Mouse (Mus musculus) kidney, postnatal 4 days (tissue): ENCODE results near the gene Cct7.

Experiments
- DNase-seq, 2 experiments: peaks; one replicate each; pipeline ENCODE4 v3.0.0; 2021; ENCODE audit warnings: mixed read lengths in 2 of 2

The Cct7 gene

DNA sequence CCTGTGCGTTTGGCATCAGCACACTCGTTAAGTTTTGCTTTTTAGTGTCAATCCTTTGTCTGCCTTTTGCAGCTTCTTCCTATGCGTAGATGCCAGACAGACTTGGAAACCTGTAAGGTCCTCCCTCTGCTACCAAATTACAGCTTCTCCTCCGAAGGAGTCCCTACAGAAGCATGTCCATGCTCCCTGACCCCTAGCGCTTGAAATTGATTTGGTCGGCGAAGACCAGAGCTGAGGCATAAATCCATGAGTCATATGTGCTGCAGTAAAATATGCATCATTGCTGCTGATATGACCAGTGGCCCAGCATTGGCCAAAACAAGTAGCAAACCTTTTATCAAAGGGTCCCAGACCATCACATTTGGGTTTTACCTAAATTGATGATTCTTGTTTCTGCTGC, 1.5 kb downstream of the Cct7 start:
- peak in 1 of 2 experiments; percentile 24 for DNase-seq

DNA sequence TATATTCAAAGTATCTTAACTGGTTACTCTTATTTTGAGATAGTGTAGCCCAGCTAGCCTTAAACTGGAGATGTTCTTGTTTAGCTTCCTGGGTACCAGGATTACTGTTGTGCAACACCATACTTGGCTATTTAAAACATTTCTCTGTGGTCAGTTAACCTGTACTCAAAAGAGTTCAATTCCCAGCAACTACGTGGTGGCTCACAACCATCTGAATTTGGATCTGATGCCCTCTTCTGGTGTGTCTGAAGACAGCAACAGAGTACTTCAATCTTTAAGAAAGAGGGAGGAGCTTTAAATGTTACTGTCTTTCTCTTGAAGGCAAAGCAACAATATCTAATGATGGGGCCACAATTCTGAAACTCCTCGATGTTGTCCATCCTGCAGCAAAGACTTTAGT, 8.3 kb downstream of the Cct7 start:
- DNase-seq, result no peak

DNA sequence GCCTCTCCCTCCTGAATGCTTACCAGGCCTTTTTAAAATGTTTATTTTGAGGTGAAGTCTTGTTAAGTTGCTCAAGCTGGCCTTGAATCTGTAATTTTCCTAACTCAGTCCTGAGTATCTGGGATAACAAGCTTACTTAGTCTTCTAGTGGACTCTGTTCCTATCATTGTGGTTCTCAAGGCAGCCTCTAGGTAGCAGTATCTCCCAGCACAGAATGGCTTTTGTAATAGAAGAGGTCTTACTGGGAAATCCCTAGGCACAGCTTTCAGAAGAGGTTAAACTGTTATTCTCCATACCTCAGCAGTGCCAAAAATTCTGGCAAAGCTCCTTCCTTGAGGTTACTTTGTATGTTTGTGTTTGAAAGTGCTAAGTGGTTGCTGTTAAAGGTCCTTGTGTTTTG, 14.1 kb downstream of the Cct7 start:
- DNase-seq, result no peak

DNA sequence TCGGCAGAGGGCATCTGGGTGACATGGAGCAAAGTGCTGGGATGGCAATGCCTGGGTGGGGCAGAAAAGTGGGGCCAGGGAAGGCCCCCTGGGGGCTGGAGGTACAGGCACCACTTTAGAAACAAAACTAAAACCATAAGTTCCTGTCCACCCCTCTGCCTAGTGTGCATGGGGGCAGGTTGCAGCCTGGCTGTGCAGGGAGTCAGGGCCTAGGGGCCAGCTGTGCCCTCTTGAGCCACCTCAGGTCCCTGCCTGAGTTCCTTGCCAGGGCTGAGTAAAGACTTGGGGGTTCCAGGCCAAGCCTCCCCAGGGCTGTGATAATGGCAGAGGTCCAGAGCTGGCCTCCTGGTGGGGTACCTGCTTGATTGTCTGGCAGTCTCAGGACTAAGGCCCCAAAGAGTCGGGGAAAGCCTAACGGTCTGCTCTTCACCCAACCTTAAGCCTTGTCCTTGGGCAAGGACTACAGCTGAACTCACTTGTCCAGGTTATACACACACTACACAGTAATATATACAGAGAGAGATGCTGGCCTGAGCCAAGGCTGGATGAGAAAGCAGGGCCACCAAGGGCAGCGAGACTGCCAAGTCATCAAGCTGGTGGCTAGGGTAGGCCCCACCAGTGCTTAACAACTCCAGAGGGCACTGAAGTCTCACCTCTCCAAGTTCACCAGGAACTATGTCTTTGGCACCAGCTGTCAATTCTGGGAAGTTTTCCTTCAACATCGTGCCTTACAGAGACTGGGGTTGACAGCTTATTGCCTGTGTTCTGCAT, 18.5 kb downstream of the Cct7 start:
- no peak for DNase-seq

DNA sequence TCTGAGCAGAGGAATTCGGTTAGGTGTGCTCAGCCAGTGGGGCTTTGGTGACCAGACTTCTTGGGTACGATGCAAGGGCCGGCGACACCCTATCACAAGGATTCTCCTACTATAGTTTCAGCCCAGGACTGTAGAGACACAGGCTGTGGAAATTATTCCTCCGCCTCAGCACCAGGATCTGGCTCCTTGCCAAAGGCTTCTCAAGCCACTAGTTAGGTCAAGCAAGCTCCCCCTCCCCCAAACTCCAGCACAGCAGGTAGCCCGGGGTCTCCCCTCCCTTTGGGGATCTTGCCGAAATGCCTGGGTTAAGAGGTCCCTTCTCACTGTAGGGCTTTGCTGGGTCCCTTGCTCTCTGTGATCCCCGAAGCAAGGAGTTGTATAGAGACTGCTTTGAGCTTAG, 20.6 kb downstream of the Cct7 start:
- peak in 1 of 2 experiments; percentile 31 for DNase-seq

DNA sequence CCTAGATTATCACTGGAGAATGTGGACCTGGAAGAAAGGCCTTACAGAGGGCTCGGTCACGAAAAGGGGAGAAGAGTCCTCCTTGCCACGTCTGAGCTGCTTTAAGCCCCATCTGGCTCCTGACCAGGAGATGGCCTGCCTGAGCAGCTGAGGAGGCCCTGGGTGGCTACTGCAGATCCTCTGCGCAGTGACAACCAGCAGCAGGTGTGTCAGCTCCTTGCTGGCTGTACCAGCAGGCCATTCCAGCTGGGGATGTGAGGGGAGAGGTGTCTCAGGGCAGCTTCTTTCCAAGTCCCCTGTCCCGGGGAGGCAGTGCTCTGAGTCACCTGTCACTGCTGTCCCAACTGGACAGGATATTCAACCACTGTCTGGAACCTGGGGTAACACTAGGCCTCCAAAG, 21.2 kb downstream of the Cct7 start:
- DNase-seq, result no peak

DNA sequence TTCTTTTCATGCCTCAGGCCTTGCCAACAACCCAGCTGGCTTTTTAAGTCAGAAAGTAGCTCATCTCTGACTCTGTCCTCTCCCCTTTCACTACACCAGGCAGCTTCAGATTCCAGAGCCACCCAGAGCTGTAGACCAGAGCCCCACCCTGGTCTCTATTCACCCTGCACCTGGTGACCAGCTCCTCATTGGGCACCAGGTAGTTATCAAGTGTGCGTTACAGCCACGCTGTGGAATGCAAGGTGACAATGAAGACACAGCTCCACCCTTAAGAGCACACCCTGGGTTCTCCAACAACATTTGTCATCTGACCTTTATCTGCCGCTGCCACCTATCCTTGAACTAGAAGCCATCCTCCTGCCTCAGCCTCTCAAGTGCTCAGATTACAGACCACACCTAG, 24.3 kb downstream of the Cct7 start:
- DNase-seq, result no peak

DNA sequence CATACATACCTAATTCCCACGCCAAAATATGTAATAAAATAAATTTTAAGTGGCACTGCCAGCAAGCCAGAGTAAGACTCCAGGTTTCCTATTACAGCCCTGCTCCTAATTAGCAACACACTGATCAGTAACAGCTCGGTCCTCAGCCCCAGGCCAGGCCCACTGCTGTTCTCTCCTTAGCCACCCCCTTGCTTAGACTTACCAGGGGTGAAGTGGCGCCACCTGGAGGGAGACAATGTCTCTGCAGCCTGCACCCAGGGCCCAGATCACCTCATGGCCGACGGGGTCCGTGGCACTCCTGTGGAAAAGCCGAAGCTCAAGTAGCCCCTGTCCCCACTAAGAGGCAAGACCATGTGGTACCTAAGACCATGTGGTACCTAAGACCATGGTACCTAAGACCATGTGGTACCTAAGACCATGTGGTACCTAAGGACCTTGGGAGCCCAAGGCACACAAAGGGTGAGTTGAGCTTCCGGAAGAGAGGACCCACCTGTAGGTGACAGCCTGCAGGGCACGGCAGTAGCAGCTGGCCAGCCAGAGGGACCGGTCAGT, 26.1 kb downstream of the Cct7 start:
- peak; percentile 60 to 67 for DNase-seq

DNA sequence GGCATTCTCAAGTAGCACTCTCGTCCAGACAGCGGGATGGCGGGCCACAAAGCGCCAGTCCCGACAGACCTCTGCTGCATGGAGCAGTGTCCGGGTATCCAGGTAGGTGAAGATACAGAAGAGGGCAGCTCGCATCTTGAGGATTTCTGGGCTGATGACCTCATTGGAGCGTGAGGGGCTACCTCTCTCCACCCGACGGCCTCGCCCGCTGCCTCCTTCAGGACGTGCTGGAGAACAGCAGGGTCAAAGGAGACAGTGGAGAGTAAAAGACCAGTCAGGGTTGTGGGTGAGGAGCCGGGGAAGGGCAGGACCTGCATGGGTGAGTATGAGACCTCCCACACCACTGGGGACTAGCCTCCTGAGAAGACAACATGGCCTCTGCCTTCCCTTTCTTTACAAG, 27.1 kb downstream of the Cct7 start:
- no peak for DNase-seq

DNA sequence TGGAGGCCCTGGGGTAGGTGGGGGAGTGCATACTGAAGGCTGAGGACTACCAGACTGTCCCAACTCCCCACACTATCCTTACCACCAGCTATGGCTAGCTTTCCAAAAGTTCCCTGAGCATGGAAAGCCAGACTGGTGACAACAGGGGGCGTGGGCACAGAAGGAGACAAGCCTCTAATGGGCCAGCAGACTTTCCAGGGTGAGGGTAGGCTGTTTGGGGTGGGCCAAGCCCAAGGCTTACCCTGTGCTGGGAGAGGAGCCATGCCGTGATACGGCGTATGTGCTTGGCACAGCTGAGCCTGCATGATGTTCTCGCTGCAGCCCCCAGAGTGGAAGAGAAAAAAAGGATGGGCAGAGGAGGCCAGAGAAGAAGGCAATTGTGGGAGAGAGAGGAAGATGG, 28.7 kb downstream of the Cct7 start:
- no peak for DNase-seq

DNA sequence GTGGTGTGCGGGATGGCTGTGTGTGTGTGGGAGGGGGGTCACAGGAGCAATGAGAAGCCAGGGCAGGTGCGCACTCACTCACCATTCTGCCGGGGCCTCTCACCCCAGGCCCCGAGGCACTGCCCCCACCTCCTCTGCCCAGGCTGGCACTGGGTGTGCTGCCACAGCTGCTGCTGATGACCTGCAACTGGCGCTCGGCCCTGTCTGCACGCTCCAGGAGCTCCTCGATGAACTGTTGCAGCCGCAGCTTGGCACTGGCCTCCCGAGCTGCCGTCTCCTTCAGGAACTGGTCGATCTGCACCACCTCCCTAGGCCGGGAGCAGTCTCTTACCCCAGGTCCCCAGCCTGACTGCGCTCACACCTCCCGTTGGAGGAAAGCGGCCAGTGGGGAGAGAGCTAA, 29.4 kb downstream of the Cct7 start:
- peak; percentile 66 to 74 for DNase-seq

DNA sequence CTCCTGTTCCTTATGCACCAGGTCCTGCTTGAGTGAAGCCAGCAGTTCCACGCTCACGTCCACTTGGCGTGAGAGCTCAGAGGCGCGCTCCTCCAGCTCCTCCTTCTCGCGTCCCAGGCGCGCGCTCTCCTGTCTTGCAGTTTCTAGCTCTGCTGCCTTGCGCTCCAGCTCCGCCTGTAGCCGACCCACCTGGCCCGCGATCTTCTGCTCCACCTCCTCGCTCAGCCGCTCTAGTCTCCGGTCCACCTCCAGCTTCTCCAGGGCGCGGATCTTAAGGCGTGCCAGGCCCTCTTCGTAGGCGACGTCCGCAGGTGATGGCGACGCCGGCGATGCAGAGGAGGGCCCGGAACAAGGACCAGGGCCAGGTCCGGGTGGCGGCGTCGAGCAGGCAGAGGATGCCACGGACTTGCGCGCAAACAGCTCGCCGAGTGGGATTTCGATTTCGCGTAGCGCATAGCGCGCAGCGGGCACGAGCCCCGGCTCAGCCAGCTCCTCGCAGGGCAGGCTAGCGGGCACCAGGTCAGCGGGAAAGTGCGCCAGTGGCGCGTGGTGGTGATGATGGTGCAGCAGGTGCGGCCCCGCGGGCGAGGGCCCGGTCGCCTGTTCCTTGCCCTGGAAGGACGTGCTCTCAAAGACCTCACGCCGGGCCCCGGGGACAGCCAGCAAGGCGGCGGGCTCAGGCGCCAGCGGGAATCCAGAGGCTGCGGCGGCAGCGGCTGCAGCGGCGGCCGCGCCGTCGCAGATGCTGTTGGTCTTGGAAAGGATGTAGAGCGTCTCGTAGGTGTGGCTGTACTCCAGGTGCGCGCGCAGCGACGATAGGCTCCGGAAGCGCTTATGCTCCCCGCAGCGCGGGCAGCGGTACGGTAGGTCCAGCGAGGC, 32.8 kb downstream of the Cct7 start:
- DNase-seq, result peak; percentile 14 to 32

DNA sequence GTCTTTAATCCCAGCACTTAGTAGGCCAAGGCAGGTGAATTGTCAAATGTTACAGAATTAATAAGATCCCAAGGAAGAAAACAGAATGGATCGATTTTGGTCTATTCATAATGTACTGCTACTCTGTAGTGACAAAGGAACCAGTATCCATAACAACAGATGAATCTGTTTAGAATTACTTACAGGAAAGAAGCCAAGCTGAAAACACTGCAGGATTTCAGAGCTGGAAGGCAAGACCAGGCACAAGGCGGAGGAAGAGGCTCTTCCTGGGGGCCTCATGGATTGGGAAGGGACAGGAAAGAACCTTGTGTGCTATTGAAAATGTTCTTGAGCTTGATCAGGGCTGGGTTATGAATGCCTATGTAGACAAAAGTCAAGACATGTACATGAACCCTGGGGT, 34.4 kb downstream of the Cct7 start:
- no peak for DNase-seq

DNA sequence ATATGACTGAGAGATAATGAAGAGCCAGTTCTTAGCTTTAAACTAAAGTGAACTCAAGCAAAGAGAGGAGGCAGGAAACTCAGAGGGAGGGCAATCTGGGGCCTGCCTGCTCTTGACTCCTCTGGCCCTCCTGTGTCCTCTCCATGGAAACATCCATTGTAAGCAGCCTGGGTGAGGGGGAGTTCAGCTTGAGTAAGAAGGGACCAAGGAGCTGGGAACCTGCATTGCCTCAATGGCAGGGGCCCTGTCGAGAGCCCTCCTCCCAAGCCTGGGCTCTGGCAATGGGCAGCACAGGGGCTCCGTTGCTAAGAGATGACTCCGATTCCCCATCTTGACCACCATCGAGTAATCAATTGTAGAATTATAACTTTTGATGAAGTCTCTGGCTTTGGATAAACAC, 37.2 kb downstream of the Cct7 start:
- DNase-seq, result no peak

DNA sequence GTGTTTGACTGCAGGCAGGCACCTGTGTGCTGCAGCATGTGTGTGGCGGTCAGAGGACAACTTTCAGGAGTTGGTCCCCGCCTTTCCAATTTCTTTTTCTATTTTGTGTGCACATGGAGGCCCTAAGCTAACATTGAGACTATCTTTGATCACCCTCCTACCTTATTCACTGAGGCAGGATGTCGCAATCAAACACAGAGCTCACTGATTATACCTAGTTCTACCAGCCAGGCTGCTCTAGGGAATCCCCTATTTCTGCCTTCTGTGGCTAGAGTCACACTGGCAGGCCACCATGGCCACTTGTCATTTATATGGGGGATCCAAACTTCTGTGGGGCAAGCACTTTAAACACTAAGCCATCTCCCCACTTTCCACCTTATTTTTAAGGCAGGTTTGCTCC, 38.4 kb downstream of the Cct7 start:
- DNase-seq, result no peak

DNA sequence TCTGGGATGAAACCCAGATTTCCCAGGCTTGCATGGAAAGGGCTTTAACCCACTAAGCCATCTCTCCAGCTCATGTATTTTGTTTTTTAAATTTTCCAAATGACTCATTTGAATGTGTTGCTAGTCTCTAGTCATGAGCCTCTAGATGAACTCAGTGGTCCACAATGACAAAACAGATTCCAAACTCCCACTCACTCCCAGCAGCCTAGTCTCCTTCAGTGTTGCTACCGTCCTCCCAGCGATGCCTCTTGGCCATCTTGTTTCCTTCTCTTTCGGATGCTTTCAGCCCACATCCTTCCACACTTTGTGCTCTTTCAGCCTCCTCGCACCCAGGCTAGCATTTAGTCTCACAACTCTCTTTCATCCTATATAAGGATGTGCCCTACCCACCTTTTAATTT, 38.9 kb downstream of the Cct7 start:
- no peak for DNase-seq

DNA sequence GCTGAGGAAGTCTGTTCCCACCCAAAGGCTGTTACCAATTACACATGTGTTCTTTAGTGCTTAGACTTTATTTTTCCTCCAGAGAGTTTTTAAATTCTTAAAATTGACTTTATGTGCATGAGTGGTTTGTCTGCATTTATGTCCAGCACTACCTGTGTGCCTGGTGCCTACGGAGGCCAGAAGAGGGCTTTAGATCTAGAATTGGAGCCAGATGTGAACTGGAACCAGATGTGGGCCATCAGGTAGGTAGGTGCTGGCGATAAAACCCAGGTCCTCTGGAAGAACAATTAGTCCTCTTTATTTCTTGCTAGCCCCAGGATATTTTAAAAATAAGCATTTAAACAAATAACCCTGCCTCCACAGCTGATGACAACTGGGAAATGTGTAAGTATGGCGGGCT, 40.3 kb downstream of the Cct7 start:
- DNase-seq, result no peak

DNA sequence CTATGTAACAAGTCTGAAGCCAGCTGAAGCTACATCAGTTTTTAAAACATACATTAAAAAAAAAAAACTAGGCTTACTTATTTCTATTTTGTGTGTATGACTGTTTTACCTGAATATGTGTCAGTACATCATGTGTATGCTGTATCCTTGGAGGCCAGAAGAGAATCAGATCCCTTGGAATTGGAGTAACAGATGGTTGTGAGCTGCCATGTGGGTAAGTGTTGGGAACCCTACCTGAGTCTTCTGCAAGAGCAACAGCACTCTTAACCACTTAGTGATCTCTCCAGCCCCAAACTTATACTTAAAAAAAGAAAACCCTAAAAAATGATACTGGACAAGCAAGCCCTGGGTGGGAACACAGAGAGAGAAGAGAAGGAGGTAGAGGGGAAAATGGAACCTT, 45.7 kb downstream of the Cct7 start:
- DNase-seq, result no peak

DNA sequence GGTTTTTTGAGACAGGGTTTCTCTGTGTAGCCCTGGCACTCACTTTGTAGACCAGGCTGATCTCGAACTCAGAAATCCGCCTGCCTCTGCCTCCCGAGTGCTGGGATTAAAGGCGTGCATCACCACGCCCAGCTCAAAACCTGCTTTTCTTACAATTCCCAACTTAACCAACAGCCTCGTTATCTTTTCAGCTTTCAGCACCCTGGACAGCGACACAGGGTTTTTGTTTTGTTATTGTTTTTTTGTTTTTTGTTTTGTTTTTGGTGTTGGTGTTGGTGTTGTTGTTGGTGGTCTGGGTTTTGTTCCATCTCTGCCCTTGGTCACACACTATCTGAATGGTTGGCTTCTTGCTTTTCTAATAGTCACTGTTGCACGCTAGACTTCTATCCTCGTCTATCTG, 46.8 kb downstream of the Cct7 start:
- peak; percentile 49 to 65 for DNase-seq

DNA sequence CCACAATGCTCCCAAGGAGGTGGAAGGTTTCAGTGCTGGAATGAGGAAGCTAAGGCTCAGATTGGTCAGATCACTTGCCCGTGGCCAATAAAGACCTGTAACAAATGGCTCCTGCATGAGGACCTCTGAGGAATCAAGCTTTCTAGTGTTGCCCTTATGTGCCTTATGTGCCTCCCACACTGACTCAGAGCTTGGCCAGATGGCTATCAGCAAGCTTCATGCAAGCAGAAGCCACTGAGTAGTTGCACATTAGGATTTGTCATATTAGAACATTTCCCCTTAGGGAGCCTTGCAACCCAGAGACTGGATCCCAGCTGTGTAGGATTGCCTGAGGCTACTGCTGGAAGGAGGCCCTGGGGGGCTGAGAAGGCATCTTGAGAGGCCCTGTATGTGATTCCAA, 49.1 kb downstream of the Cct7 start:
- no peak for DNase-seq

DNA sequence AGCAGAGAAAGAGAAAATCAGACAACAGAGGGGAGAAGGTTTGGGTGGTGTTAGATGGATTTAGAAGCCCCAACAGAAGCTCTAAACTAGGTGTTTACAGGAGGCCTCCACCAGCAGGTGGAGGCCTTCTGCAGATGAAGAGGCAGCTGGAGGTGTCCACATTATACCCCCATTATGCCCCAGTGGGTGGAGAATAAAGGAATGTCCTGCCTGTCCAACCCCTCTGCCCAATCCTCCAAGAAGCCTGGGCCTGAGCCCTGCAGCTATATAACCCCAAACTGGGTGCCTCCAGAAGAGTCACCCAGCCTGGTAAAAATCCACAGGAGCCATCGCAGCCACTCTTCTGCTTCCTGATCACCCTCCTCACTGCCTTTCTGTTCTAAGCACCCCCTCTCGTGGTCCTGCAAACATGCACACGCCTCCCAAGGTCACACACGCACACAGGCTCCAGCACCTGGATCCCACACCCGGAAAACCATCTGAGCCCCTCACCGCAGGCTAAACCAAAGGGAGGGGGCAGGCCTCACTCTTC, 50.3 kb downstream of the Cct7 start:
- no peak for DNase-seq

DNA sequence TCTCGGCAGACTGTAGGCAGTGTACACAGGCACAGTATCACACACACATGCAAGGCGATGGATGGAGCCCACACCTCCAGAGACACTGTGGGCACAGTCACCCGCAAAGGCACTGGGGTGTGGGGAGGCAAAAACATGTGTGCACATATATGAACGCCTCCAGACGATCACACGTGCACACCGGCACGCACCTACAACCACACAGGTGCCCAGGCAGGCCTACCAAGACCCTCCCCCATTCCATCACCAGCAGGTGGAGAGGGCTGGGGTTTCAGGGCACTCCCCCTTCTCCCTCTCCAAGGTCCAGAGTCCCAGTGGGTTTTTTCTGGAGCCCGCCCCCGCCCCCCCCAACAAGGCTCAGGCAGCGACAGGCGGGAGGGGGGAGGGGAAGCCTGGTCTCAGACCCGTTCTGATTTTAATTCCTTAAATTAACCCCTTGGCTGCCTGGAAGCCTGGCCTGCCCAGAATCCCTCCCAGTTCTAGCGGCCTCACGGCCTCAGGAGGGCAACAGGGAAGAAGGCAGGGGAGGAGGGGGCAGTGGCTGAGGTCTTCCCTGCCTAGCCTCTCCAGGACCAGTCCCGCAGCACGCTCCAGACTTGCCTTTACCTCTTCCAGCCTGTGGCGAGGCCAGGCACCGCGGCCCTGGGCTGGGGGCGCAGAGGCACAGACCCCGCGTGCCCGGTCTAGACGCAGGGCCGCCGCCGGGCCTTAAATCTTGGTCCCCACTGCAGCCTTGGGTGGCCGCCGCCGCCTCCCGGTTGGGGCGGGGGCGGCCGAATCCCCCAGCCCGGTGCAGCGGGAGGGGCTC, 51.0 kb downstream of the Cct7 start:
- DNase-seq, result peak in 1 of 2 experiments; percentile 5

DNA sequence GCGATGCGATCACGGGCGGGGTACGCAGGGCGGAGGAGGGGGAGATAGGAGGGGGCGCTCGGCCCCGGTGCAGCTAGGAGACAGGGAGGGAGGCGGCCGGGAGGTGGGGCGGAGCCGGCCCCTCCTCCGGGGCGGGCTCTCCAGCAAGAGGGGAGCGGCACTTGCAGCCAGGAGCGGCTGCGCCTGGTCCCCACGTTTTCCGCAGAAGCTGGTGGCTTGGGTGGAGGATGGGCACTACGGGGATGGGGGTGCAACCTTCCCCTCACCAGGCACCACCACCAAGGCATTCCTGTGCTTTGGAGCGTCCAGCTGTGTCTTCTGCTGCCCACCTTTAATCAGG, 51.6 kb downstream of the Cct7 start, which contains the start of gene Fbxo41:
Fbxo41 (minus strand) TSS at position 84 of the 340 bp plus-strand sequence.
- peak; percentile 35 to 49 for DNase-seq
